Mouse (Mus musculus): ENCODE measurements around the gene Ksr2. TPM values are rescaled to one million over a fixed set of nuclear protein-coding genes. Genes with fewer than 3 reads are reported as not detected.

The Ksr2 gene
- polyA plus RNA-seq, 1 experiment from 2014 or later = 6.0 TPM

DNA sequence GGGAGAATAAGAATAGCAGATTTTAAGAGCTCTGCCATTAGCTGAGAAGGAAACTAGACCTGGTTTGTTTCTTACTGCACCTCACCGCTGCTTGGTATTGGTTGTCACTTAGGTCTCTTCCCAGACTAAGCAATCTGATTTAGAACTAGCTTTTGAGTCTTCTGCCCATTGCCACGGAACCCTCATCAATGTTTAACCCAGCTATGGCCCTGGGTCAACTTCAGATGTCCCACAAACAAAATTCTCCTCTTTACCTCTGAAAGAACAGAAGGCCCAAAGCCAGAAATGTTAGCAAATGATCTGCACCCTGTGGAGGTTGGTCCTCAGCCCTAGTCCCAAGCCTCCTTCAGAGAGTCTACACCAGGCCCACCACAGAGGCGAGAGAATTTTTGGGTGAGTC is 167.9 kb downstream of the Ksr2 start:
- Histone ChIP-seq H3K36me3 (ENCODE audit: control insufficient read depth, insufficient read depth, low read length) (no peaks in the 10 kb centered on the region), H3K4me2 (ENCODE audit: low read length) (no peak overlapping the region), H3K27me3 (replicated peaks; ENCODE audit: control insufficient read depth, insufficient read depth, low read length) (no peaks in the 10 kb centered on the region), H3K4me3 (ENCODE audit: low read length) (no peak overlapping the region), H3K9me3 (ENCODE audit: control insufficient read depth, low read length) (no peaks in the 10 kb centered on the region), H3K9ac (ENCODE audit: low read depth, low read length) (no peak overlapping the region), H3K4me1 (ENCODE audit: control insufficient read depth, insufficient read depth, low read depth, low read length) (no peaks in the 10 kb centered on the region), H3K27ac (ENCODE audit: low read depth, low read length) (no peak overlapping the region)
- 87% methylated on average over 3 of the region's 3 CpGs for WGBS
- no peak for ATAC-seq

DNA sequence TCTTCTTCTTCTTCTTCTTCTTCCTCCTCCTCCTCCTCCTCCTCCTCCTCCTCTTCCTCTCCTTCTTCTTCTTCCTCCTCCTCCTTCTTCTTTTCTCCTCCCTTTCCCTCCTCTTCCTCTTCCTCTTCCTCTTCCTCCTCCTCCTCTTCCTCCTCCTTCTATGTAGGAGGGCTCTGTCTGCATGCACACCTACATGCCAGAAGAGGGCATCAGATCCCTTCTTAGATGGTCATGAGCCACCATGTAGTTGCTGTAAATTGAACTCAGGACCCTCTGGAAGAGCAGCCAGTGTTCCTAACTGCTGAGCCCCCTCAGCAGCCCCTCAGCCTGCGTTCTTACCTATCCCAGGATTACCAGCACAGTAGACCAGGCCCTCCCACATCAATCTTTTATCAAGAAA is 170.6 kb downstream of the Ksr2 start:
- H3K4me1 ChIP-seq (ENCODE audit: control insufficient read depth, insufficient read depth, low read depth, low read length) = no peaks in the 10 kb centered on the region
- no peaks in the 10 kb centered on the region for H3K27me3 ChIP-seq (replicated peaks; ENCODE audit: control insufficient read depth, insufficient read depth, low read length)
- no peak overlapping the region for H3K4me2 ChIP-seq (ENCODE audit: low read length)
- H3K36me3 ChIP-seq (ENCODE audit: control insufficient read depth, insufficient read depth, low read length) = no peaks in the 10 kb centered on the region
- no peak overlapping the region for H3K27ac ChIP-seq (ENCODE audit: low read depth, low read length)
- no peak overlapping the region for H3K4me3 ChIP-seq (ENCODE audit: low read length)
- WGBS = 44% methylated on average over 1 of the region's 1 CpGs
- H3K9ac ChIP-seq (ENCODE audit: low read depth, low read length) = no peak overlapping the region
- no peak for ATAC-seq
- H3K9me3 ChIP-seq (ENCODE audit: control insufficient read depth, low read length) = no peaks in the 10 kb centered on the region

- Histone ChIP-seq H3K4me1 (ENCODE audit: control insufficient read depth, insufficient read depth, low read depth, low read length) (no peaks in the 10 kb centered on the region; the same call in none of the 2 replicates), H3K27me3 (replicated peaks; ENCODE audit: control insufficient read depth, insufficient read depth, low read length) (no peaks in the 10 kb centered on the region), H3K4me3 (ENCODE audit: low read length) (no peak overlapping the region), H3K9ac (ENCODE audit: low read depth, low read length) (no peak overlapping the region), H3K4me2 (ENCODE audit: low read length) (no peak overlapping the region), H3K36me3 (ENCODE audit: control insufficient read depth, insufficient read depth, low read length) (no peaks in the 10 kb centered on the region), H3K9me3 (ENCODE audit: control insufficient read depth, low read length) (no peaks in the 10 kb centered on the region), H3K27ac (ENCODE audit: low read depth, low read length) (no peak overlapping the region)
- ATAC-seq = no peak
- WGBS = 67% methylated on average over 6 of the region's 6 CpGs
These were observed 175.5 kb downstream of the Ksr2 start for GRCm38 (mm10) chr5:117589266-117589665.

DNA sequence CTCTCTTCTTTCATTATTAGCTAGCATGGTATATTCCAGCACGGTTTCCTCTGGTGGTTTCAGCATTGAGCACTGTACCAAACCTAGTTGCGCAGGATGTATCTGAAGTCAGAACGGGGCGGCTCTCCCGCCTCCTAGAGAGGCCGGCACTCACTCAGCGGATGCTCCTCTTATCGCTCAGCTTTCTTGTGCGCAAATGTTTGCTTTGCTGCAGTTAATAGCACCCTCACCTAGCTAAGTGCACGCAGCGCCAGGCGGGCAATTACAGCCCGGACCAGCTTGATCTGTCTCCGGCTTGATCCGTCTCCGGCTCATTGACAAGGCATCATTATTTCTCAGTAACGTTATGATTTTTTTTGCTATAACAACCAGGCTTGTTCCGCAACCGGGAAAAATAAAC is 179.5 kb downstream of the Ksr2 start:
- 48% methylated on average over 19 of the region's 19 CpGs for WGBS
- no peak for ATAC-seq
- no peaks in the 10 kb centered on the region for H3K9me3 ChIP-seq (ENCODE audit: control insufficient read depth, low read length)
- H3K9ac ChIP-seq (ENCODE audit: low read depth, low read length) = no peak overlapping the region
- no peaks in the 10 kb centered on the region for H3K27me3 ChIP-seq (replicated peaks; ENCODE audit: control insufficient read depth, insufficient read depth, low read length)
- no peak overlapping the region for H3K27ac ChIP-seq (ENCODE audit: low read depth, low read length)
- peak overlapping the region; percentile 21; the same call in 1 of the 2 replicates for H3K4me2 ChIP-seq (ENCODE audit: low read length)
- no peaks in the 10 kb centered on the region; the same call in none of the 2 replicates for H3K4me1 ChIP-seq (ENCODE audit: control insufficient read depth, insufficient read depth, low read depth, low read length)
- H3K4me3 ChIP-seq (ENCODE audit: low read length) = no peak overlapping the region
- H3K36me3 ChIP-seq (ENCODE audit: control insufficient read depth, insufficient read depth, low read length) = no peaks in the 10 kb centered on the region

GRCm38 (mm10) chr5:117596803-117597202 is 183.0 kb downstream of the Ksr2 start:
- 85% methylated on average over 3 of the region's 3 CpGs for WGBS
- Histone ChIP-seq H3K9ac (ENCODE audit: low read depth, low read length) (no peak overlapping the region), H3K4me1 (ENCODE audit: control insufficient read depth, insufficient read depth, low read depth, low read length) (no peaks in the 10 kb centered on the region; the same call in none of the 2 replicates), H3K4me2 (ENCODE audit: low read length) (no peak overlapping the region), H3K36me3 (ENCODE audit: control insufficient read depth, insufficient read depth, low read length) (no peaks in the 10 kb centered on the region), H3K27me3 (replicated peaks; ENCODE audit: control insufficient read depth, insufficient read depth, low read length) (no peaks in the 10 kb centered on the region), H3K9me3 (ENCODE audit: control insufficient read depth, low read length) (no peaks in the 10 kb centered on the region), H3K4me3 (ENCODE audit: low read length) (no peak overlapping the region), H3K27ac (ENCODE audit: low read depth, low read length) (no peak overlapping the region)
- no peak for ATAC-seq

DNA sequence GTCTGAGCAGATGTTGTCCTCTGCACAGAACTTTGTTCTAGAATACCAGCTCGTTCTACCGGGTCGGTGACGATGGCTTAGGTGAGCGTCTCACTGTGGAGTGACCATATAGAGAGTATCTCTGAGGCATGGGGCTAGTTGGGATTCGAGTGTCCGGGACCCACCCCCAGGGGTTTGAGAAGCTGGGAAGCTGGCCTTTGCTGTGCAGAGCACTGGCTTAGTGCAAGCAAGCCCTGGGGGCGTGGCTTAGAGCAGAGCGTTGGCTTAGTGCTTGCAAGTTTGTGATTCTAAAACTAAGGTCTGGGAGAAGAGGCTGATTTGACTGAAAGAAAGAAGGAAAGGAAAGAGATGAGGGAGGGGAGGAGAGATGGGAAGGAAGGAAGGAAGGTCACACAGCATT is 188.2 kb downstream of the Ksr2 start:
- no peaks in the 10 kb centered on the region for H3K36me3 ChIP-seq (ENCODE audit: control insufficient read depth, insufficient read depth, low read length)
- H3K4me2 ChIP-seq (ENCODE audit: low read length) = no peak overlapping the region
- H3K4me3 ChIP-seq (ENCODE audit: low read length) = no peak overlapping the region
- no peaks in the 10 kb centered on the region for H3K27me3 ChIP-seq (replicated peaks; ENCODE audit: control insufficient read depth, insufficient read depth, low read length)
- H3K9ac ChIP-seq (ENCODE audit: low read depth, low read length) = no peak overlapping the region
- H3K4me1 ChIP-seq (ENCODE audit: control insufficient read depth, insufficient read depth, low read depth, low read length) = peaks cover 3% of the 10 kb centered on the region
- WGBS = 68% methylated on average over 9 of the region's 9 CpGs
- no peak overlapping the region for H3K27ac ChIP-seq (ENCODE audit: low read depth, low read length)
- ATAC-seq = no peak
- no peaks in the 10 kb centered on the region for H3K9me3 ChIP-seq (ENCODE audit: control insufficient read depth, low read length)

DNA sequence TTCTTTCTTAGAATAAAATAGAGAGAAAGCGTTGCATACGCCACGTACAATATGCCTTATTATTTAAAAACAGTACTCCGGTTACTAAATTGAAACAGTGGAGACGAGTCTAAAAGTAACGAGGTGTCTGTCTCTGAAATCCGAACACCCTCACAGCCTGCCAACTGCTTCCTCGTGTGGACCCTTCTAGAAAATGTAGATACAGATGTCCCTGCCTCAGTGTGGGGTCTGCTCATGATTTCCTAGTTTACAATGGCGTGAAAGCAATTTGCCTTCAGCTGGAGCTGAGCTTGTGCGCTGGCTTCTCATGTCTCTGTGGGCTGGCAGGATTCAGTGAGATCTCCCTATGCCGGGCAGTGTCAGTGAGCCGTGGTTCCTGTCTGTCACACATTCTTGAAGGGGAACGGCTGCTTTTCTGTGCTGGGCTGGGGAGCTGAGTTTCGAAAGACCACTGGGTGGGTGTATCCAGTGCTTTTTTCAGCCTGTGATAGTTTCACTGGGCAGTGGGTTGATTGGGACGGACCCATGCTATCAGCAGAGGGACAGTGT is 194.0 kb downstream of the Ksr2 start:
- 66% methylated on average over 15 of the region's 15 CpGs for WGBS
- H3K27me3 ChIP-seq (replicated peaks; ENCODE audit: control insufficient read depth, insufficient read depth, low read length) = no peaks in the 10 kb centered on the region

DNA sequence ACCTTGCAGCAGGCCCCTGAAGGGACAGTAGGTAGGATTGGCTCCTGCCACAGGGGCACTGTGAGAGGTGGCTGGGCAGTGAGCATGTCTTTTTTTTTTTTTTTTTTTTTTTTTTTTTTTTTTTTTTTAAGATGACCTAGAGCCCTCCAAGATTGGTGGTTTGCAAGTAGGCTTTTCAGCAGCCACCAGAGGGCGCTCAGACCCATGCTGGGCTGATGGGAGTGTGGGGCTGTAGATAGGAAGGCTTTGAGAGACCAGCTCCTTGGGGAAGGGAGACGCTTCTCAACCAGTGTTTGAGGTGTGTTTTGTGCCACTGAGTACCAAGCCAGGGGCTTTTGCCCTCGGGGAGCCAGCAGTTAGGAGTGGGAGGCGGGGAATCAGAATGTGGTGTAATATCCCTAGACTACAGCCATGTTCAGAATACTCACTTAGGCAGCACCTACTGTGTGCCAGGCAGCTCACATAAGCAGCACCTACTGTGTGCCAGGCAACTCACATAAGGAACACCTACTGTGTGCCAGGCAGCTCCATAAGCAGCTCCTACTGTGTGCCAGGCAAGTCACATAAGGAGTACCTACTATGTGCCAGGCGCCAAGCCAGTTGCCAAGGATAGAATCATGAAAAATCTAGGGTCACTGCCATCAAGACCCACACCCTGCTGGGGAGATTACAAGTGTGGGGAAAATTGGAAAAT is 200.7 kb downstream of the Ksr2 start:
- H3K36me3 ChIP-seq (ENCODE audit: control insufficient read depth, insufficient read depth, low read length) = no peaks in the 10 kb centered on the region
- no peak overlapping the region for H3K9ac ChIP-seq (ENCODE audit: low read depth, low read length)
- no peak overlapping the region for H3K4me3 ChIP-seq (ENCODE audit: low read length)
- no peaks in the 10 kb centered on the region for H3K27me3 ChIP-seq (replicated peaks; ENCODE audit: control insufficient read depth, insufficient read depth, low read length)
- no peak for ATAC-seq
- 41% methylated on average over 5 of the region's 5 CpGs for WGBS
- H3K4me1 ChIP-seq (ENCODE audit: control insufficient read depth, insufficient read depth, low read depth, low read length) = no peaks in the 10 kb centered on the region
- H3K9me3 ChIP-seq (ENCODE audit: control insufficient read depth, low read length) = no peaks in the 10 kb centered on the region
- no peak overlapping the region for H3K4me2 ChIP-seq (ENCODE audit: low read length)
- no peak overlapping the region for H3K27ac ChIP-seq (ENCODE audit: low read depth, low read length)

More for the DNA sequence above, 194.0 kb downstream of the Ksr2 start:
- H3K4me2 ChIP-seq (ENCODE audit: low read length) = no peak overlapping the region
- H3K4me3 ChIP-seq (ENCODE audit: low read length) = no peak overlapping the region
- H3K9ac ChIP-seq (ENCODE audit: low read depth, low read length) = no peak overlapping the region
- H3K36me3 ChIP-seq (ENCODE audit: control insufficient read depth, insufficient read depth, low read length) = no peaks in the 10 kb centered on the region
- no peaks in the 10 kb centered on the region for H3K4me1 ChIP-seq (ENCODE audit: control insufficient read depth, insufficient read depth, low read depth, low read length)
- H3K9me3 ChIP-seq (ENCODE audit: control insufficient read depth, low read length) = no peaks in the 10 kb centered on the region
- ATAC-seq = no peak
- no peak overlapping the region; the same call in 1 of the 2 replicates for H3K27ac ChIP-seq (ENCODE audit: low read depth, low read length)

- Histone ChIP-seq H3K4me3 (ENCODE audit: low read length) (no peak overlapping the region), H3K4me1 (ENCODE audit: control insufficient read depth, insufficient read depth, low read depth, low read length) (no peaks in the 10 kb centered on the region), H3K27me3 (replicated peaks; ENCODE audit: control insufficient read depth, insufficient read depth, low read length) (no peaks in the 10 kb centered on the region), H3K9ac (ENCODE audit: low read depth, low read length) (no peak overlapping the region), H3K27ac (ENCODE audit: low read depth, low read length) (no peak overlapping the region), H3K36me3 (ENCODE audit: control insufficient read depth, insufficient read depth, low read length) (no peaks in the 10 kb centered on the region), H3K9me3 (ENCODE audit: control insufficient read depth, low read length) (no peaks in the 10 kb centered on the region), H3K4me2 (ENCODE audit: low read length) (no peak overlapping the region)
- no peak for ATAC-seq
- WGBS = 82% methylated on average over 4 of the region's 4 CpGs
These were observed 206.5 kb downstream of the Ksr2 start for GRCm38 (mm10) chr5:117620292-117620691.
